Mouse (Mus musculus) erythroblast, embryonic 14.5 days (primary cell): ENCODE measurements at regions not wholly inside any gene's neighbourhood (a gene's known extent, or its start where the extent isn't known, plus 50 kb on each side); places are given as distances from the start of the nearest gene placed in this dataset.

ENCODE experiments used
- GATA1 ChIP-seq: IDR thresholded peaks from 2 replicates; pipeline ENCODE4 v1.6.1; 2012; ENCODE audit warnings: low read length, inconsistent platforms, mixed read lengths
- TAL1 ChIP-seq: IDR thresholded peaks from 3 replicates; pipeline ENCODE4 v1.6.1; 2012; ENCODE audit warnings: low read length, inconsistent platforms, mixed read lengths

DNA sequence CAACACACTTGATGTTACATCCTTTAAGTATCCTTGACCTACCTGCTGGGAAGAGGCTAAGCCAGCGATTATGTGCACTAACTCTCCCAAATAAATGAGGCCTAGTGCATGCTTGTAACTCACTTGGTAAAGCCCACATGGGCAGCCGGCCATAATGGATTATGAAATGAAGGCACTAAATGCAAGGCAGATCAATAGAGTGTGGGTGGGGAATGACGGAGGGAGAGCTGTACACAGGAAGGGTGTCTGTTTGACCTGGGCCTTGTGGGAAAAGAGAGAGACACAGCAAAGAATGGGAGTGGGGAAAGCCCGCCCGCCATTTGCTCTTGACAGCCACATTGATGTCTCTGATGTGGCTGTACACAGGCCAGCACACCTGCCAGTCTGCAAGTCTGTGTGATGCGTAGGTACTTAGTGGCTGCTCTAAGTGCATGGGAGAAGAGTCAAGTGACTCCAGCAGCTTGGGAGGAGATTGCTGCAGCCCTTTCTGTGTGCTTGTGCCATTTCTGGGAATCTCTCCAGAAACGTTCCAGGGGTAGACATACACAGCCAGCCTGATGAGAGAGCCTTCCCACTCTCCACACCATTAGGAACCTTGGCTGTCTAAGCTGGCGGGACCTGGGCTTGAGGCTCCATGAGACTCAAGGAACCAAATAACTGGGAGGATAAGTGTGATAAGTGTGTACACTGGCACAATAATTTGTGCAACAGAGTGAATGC is 118.7 kb upstream of the Myt1l start:
- TF ChIP-seq GATA1 (no peak), TAL1 (no peak)
